Mouse (Mus musculus) layer of hippocampus, postnatal 36 days (tissue): ENCODE data around the gene Dgke. TPM values are rescaled to one million over a fixed set of nuclear protein-coding genes. Genes with fewer than 3 reads are reported as not detected.
A peak's percentile ranks its signal among the peaks of the same experiment; 100 is the strongest.
"Not testable (repeated sequence)": the region's sequence is repeated elsewhere in the genome, so short reads cannot be mapped to it uniquely, and the experiment has no call there.

Experiments
- DNase-seq, 2 experiments: peaks; one replicate each; pipeline ENCODE4 v3.0.0; 2022
- total RNA-seq, 2 experiments: library from RNA; stranded (reverse); gene quantifications; 2 replicates each; pipeline ENCODE4 v1.2.3; 2021

Gene Dgke
- total RNA-seq, 2 experiments from 2014 or later: 44.1 to 44.9 TPM

DNA sequence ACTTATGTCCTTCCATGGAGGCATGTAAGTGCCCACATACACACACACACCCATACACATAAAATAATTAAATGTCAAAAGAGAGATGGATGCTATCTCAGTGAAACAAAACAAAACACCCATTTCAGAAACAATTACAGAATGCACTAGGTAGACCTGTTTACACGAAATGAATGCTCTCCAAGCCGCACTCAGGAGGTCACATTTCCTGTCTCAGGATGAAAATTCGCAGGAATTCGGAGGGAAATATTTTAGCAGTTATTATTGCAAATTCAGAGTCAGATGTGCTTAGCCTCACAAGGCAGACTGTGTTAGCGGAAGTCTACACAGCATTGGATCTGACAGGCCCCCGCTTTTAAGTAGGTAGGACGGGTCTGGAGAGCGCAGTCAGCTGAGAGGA is 6.9 kb upstream of the Dgke start, which contains the start of gene Gm525:
Gene Gm525, plus strand, starts transcription at position 301 of the 400 bp plus-strand sequence.
- DNase-seq: no peak

DNA sequence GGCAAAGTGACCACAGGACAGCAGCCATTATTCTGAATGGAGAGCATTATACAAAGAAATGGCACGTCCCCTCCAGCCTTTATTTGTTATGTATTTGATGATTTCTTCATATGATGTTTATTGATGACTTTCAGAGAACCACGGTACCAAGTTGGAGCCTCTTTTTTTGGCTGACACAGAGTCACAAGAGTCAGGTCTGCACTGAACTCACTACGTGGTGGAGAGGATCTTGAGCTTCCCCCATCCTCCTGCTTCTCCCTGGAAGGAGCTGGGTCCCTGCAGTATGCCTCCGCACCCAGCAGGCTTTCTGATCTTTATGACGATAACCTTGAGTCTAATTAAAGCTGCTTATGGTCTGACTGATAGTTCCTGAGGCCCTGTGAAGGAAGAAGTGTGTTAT is 4.9 kb upstream of the Dgke start:
- no peak for DNase-seq

DNA sequence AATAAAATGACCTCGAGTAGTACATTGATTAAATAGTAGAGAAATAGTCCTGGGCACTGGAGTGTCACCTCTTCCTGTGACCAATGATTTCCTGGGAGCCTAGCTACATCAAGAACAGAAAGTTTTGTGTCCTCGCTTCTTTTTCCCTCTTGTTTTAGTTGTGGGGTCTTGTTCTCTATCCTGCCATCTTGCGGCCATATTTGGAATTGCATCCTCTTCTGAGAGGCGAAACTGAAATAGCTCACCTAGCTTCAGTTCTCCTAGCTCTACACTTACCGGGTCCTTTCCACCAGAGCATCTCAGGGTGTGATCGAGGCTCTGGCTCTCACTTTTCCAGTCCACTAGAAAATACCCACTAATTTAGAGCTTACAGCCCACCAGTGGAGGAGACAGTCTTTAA is 2.7 kb upstream of the Dgke start:
- peak in 1 of 2 experiments; percentile 21 for DNase-seq

DNA sequence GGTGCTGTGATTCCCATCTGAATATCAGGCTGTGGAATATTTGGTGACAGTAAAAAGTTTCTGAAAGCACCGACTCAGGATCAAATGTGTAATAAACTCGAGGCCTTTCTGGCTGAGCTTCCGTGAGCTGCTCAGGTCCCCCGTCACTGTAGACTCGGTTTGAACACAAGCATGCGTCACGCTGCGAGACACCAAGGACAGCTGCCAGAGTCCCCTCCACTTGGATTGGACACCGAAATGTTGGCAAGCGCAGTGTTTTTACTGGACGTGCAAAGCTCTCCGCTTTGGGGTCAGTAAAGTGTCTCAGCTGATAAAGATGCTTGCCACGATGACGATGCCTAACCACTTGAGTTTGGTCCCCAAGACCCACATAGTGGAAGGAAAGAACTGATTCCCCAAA is 2.0 kb upstream of the Dgke start:
- no peak for DNase-seq

DNA sequence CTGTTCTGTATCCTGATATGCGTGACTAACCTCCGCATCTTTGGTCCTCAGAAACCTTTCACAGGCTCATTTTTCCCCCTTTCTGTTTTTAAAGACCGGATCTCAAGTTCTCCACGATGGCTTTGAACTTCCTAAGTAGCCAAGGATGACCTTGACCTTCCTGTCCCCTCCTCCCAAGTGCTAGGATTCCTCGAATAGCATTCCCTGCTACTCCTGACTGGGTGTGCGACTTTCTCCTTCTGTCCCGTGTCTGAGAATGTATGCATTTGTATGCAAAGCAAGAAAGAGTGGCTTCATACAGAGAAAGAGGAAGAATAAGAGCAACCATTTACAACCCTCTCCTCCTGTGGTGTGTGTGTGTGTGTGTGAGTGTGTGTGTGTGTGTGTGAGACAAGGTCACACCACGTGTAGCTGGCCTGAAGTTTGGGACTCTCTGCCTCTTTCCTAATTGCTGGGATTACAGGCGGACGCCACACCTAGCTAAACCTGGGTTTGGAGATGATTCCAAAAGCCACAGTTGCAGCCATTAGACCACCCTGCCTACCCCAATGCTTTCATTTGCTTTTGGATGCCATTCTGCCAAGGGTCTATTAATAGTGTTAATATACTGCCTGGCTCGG is 1.3 kb upstream of the Dgke start:
- DNase-seq: no peak

DNA sequence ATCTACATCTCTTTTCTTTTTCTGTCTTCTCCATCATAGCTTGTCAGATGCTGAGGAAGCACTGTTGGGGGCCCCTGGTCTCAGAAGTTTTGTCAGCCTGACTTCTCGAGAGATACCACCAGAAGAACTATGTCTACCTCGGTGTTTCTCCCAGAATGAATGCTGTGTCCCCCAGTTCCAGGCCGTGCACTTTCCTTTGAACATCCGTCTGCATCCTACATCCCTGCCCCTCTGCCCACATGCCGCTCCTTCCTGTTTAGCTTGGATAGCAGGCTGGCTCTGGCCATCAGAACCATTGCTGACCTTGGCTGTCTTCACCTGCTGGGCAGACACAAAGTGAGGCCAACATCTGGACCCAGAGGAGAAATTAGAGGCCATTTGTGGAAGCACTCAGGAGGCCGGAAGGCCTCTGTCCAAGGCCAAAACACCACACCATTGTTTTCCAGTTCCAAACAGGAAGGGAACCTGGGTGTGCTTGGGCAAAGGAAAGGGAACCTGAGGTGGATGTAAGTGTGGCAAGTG is 712 bp upstream of the Dgke start:
- DNase-seq: no peak

DNA sequence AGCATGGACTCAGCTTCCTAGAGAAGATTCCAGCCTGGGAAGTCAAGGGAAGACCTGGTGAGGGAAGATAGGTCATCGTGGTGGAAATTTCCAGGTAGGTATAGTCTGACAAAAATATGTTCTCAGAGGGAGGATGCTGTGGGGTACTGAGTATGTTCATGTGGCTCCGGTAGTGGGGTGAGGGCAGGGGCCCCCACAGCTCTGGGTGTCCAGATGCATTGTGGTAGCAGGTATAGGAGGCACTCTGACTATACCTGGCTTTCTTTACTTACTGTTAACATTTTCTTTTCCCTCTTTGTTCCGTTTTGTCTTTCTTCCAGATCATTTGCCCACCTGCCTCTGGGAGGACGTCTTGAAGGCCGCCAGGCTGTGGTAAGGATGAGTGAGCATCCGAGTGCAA is 524 bp downstream of the Dgke start:
- no peak for DNase-seq

DNA sequence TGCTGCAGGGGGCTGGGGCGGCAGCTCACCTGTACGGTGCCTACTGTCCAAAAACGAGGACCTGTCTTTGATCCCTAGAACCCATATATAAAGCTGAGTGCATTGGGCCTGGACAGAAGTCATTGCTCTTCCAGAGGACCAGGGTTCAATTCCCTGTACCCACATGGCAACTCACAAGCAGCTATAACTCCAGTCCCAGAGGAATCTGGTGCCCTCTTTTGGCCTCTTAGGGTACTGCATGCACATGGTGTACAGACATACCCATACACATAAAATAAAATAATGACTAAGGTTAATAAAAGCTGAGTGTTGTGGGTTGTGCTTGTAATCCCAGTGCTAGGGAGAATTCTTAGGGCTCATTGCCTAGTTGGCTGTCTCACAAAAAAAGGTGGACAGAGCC is 1.4 kb downstream of the Dgke start:
- DNase-seq: no peak

DNA sequence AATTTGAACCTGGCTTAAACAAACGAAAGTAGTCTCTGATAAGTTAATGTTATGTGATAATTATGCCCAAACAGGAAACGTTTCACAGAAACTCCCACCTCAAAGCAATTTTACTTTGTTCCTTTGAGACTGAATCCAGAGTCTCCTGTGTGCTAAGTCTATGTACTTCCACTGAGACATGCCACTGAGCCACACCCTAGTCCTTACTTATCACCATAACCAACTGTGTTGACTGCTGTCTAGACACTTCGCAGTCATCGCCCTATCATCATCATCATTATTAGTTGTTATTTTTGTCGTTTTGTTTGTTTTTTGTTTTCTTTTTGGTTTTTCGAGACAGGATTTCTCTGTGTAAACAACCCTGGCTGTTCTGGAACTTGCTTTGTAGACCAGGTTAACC is 2.3 kb downstream of the Dgke start:
- no peak for DNase-seq

DNA sequence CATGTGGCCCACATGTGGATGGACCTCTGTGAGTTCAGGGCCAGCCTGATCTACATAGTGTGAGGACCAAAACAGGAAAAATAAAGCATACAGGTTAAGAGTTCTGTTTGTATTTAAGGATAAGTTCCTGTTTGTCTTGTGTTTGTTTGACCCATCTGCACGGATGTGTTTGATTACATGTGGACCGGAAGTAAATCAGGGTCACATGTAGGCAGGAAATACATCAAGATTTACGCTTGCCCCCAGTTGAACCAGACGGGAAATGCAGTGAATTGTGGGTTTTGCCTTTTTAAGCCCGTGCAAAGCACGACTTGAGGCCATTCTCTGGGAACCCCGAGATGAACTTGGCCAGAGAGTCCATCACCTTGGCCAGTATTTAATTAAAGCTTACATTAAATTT is 5.3 kb downstream of the Dgke start:
- no peak for DNase-seq

DNA sequence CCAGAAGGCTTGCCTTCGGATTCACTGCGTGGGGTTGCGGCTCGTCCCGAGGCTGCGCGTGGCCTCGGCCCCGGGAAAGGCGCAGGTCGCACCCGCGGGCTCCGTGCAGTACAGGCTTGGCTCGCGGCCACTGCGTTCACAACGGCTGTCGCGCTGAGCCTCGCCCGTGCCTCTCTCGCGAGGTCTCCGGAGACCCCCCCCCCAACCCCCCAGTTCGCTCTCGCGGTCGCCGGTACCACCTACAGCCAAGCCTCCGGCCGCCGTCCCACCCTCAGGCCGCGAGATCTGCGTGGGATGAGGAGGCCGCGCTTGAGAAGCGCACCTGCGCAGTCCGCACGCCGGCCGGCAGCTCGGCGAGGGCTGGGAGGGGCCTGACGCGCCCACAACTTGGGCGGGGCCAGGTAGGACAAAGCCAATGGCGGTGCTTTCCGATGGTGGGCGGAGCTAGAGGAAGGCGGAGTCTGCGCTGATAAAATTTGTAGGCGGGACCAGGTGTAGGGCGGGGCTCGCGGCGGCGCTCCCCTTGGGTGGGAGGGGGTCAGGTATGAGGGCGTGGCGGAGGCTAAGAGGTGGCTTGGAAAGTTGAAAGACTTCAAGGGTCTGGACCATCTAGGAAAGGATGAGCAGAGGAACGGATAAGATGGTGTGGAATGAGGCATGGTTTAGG is 6.1 kb downstream of the Dgke start:
- peak; percentile 86 to 90 for DNase-seq

DNA sequence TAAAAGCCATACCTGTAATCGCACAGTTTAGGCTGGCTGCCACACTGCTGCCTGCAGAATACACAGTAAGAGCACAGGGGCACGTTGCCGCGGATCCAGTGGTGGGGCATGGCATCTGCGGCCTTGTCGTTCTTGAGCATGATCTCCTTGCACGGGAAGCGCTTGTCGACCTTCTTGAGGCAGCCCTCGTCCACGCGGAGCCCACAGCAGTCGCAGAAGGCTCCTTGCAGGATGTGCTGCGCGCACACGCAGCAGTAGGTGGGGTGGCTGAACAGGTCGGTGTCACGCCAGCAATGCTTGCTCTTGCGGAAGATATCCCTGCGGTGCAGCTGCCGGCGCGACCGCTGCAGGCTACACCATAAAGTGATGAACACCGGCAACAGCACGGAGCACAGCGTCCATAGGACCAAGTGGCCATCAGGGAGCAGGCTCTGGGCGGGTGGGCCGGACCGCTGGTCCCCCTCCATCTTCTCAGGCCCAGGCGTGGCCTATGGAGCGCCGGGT is 6.7 kb downstream of the Dgke start:
- DNase-seq: peak; percentile 41 to 50

DNA sequence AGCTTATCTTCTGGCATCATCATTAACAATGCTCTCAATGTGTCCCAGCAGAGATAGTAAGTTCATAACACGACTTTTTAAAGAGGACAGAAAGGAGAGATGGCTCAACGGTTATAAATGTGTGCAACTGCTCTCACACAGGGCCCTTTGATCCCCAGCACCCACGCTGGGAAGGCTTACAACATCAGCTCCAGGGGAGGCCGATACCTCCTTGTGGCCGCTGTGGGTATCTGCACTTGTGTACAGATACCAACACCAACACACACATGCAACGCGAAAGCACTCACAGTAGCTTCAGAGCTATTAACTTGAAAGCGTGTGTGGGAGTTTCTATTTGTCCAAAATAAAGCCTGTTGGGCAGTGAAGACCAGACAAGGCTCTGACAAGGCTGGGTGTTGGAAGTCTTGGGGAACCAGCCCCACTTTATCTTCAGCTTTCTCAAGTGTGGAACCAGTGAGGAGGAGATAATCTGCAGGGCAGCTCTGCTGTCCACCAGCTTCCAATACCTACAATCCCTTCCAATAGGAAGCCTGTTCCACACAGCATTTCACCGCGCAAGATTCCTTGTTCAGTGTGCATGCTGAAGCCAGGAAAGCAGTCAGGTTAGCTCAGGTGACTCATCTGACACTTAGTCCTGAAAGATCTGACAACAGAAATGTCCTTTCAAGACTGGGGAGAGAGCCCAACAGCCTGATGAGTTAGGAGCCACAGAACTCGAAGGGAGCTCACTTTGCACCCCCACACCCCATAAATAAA is 8.0 kb downstream of the Dgke start:
- DNase-seq: no peak

DNA sequence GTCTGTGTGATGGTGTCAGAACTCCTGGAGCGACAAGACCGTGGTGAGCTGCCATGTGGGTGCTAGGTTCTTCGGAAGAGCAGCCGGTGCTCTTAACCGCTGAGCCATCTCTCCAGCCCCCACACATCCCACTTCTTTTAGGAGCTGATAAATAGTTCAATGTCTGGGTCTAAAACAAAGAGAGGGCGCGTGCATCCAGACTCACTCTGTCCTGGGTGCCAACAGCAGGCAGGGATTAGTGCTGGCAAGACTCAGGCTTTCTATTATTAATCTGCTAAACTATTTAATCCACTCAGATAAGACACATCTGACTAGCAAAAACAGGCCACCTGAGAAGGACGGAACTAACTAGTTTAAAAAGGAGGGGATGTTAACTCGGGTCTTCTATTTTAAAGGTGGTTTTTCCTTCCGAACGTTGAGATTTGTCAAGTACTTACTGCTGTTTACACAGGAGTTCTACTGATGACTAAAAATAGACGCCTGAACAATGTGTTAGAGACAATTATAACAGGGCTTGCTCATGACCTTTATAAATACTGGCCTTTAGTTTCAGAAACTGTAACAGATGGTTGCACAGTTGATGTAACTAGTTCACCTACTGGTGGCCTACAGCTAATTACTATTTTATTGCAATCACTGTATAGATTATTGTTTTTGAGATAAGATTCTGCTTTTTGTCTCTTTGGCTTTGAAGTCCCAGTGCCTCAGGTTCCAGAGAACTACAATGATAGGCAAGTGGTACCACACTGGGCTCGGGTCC is 10.5 kb downstream of the Dgke start:
- no peak for DNase-seq

DNA sequence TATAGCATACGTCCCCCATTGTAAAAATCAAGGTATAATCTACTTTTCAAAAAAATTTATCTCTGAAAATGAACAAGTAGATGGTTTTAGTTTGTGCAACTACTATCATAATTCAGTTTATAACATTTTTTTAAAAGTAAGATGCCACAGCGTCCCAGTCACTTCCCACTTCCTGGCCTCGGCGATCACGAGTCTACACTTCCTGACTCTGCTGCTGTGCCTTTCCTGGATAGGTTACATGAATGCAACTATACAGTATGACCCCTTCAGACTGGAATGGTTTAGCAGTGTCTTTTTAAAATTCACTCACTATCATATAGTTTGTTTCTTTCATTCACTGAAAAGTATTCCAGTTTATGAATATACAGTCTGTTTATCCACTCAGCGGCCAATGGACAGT is 14.9 kb downstream of the Dgke start:
- no peak for DNase-seq

DNA sequence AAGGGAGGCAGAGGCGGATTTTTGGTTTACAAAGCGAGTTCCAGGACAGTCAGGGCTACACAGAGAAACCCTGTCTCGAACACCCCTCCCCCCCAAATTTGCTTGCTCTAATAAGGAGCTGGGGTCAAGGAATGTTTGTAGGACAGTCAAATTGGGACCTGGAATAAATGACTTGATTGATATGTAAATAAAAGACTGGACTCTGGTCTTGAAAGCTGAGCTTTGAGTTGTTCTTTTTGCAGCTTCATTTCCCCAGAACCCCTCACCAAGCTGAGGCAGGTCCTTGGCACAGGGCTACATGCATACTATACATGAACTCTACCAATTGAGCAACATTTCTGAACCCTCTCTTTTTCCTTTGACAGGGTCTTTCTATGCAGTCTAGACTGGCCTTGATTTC is 20.6 kb downstream of the Dgke start:
- DNase-seq: no peak

DNA sequence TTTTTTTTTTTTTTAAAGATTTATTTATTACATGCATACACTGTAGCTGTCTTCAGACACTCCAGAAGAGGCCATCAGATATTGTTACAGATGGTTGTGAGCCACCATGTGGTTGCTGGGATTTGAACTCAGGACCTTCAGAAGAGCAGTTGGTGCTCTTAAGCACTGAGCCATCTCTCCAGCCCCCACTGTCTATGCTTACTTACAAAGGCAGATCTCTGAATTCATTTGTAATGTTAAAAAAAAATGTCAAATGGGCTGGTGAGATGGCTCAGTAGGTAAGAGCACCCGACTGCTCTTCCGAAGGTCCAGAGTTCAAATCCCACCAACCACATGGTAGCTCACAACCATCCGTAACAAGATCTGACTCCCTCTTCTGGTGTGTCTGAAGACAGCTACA is 21.1 kb downstream of the Dgke start:
- DNase-seq: not testable (repeated sequence)

DNA sequence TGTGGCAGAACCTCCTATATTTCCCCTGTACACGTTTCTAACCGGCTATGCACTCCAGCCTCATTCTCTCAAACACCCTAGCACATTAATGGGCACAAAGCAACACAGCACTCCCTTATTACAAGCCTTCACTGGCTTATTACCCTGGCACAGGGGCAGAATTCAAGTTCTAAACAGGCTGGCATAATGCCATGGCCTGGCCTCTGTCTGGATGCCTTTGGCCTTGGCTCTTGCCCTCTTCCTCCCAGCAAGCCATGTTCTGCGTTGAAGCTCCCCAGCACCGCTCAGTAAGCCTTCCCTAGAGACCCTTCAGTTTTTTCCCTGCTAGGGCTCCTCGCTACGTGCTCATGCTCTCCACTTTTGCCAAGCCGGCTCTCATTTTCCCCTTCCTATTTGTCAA is 23.6 kb downstream of the Dgke start:
- no peak for DNase-seq

DNA sequence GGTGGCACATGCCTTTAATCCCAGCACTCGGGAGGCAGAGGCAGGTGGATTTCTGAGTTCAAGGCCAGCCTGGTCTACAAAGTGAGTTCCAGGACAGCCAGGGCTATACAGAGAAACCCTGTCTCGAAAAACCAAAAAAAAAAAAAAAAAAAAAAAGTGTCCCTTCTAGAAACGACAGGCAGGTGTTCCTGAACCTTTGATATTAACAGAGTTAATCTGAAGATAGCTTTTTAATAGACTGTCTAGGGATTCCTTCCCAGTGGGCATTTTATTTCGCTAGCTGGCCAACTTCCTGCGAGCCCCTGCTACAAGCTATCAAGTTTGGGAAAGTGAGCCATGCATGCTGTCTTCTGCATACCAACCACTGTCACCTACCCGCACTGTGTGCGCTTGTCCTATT is 25.6 kb downstream of the Dgke start:
- not testable (repeated sequence) for DNase-seq

DNA sequence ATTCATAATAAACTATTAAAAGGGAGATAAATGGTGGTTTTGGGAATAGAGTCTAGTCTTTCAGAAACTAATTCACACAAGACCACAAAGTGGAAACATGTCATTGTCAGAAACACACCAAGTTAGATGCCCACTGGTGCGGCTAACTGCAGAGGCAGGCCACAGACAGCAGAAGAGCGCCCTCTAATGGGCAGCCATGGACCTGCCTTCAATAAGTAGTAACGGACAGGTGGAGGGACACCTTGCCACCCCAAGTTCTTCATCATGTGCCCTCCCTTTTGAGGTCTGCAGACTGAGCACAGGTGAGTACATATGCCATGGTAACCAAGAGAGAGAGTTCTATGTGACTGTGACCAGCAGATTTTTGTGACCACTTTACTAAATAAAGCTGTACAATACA is 27.3 kb downstream of the Dgke start:
- DNase-seq: peak; percentile 34 to 38

DNA sequence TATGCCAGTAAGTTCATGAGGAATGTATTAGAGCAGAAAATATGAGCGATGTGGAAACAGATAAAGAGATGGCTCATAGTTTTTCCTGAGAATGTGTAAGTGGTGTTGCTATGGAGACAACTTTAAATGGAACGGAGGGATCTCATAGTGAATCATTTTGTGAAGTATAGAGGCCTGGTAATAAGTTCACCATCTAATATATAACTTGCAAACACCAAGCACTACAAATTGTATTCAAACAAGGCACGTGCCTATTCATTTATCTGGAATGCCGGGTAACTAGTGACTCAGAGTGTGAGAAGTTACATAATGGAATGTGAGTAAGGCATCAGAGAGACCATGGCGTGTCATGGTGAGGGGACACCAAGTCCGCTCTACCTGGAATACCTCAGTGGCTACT is 28.2 kb downstream of the Dgke start:
- no peak for DNase-seq

DNA sequence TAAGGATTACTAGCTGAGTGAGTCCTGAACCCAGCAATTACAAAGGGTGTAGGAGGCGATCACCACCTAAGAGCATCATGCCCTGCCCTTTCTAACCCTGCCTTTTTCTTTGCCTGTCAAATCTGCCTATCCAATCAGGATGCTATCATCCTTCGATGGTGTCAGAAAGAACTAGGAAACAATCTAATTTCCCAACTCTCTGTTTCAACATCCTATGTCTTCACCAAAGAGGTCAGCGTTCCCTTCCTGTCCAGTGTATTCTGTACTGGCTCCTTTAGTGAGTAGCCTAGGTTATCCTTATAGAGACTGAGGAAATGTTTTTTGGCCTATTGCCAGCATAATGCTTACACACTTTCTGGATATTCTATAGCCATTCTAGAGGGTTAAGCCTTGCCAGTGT is 31.1 kb downstream of the Dgke start:
- no peak for DNase-seq

DNA sequence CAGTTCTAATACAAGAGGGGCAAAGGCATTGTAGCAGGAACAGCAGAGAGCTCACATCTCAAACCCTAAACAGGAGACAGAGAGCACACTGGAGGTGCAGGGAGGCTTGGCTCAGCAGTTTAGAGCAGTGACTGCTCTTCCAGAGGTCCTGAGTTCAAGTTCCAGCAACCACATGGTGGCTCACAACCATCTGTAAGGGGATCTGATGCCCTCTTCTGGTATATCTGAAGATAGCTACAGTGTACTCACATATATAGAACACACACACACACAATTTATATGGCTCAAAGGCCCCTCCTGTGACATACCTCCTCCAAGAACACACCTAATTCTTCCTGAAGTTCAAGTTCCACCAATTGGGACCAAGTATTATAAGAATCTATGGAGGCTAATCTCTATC is 32.1 kb downstream of the Dgke start:
- DNase-seq: no peak
